Mouse (Mus musculus): ENCODE measurements around the gene Adarb2.

DNA sequence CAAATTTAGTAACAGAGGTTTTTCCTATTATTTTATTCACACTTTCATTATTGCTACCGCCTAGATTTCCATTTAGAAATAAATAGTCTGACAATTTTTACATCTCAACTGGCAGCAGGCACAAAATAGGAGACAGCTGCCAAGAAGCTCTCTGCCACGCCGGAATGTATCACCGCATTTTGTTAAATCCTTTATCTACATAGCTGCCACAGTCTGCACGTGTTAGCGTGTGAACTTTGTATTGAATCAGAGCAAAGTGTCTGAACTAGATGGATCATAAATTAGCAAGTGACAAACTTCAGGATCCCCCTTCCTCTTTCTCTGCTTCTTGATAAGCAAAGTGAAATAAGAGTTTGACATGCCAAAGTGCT is 395.0 kb downstream of the Adarb2 start:
- TF ChIP-seq POLR2A (IDR thresholded peaks at IDR 0.05; ENCODE audit: low read depth, low read length) = no peak
- no peak for TF ChIP-seq CTCF (IDR thresholded peaks at IDR 0.05; ENCODE audit: borderline replicate concordance, insufficient read depth, low read length)

Data from embryonic fibroblast, embryonic 13.5 days (primary cell).